Mouse (Mus musculus): ENCODE measurements around the gene Casc4.
"Not testable (repeated sequence)": the region's sequence is repeated elsewhere in the genome, so short reads cannot be mapped to it uniquely, and the experiment has no call there.

The Casc4 gene

GRCm38 (mm10) chr2:121916047-121916970, 49.5 kb downstream of the Casc4 start:
- no peak for DNase-seq (ENCODE audit: extremely low spot score)

DNA sequence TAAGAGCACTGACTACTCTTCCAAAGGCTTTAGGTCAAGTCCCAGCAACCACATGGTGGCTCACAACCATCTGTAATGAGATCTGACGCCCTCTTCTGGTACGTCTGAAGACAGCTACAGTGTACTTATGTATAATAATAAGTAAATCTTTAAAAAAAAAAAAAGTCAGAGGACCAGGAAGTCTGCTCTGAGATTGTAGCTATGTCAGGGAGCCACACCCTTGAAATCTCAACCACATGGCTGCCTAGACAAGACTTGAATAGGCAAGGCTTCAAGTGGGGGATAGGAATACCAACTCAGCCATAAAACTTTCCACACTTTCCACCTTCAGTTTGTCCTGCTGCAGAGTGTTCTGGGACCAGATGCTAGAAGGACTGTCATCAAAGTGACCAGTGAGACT, 70.9 kb downstream of the Casc4 start:
- DNase-seq (ENCODE audit: extremely low spot score) = not testable (repeated sequence)

DNA sequence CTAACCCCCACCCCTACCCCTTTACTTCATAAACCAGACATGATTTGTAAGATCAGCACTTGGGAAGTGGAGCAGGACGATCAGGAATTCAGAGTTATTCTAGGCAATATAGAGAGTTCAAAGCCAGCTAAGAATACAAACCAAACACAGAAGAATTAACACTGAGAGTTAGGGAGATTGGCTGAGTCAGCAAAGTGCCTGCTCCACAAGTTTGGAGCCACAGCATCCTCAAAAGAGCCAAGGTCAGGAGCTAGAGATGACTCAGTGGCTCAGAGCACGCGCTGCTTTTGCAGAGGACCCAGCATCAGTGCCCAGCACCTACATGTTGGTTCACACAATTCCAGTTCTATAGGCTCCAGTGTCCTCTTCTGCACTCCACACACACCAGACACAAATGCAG, 76.6 kb downstream of the Casc4 start:
- DNase-seq (ENCODE audit: extremely low spot score) = no peak

DNA sequence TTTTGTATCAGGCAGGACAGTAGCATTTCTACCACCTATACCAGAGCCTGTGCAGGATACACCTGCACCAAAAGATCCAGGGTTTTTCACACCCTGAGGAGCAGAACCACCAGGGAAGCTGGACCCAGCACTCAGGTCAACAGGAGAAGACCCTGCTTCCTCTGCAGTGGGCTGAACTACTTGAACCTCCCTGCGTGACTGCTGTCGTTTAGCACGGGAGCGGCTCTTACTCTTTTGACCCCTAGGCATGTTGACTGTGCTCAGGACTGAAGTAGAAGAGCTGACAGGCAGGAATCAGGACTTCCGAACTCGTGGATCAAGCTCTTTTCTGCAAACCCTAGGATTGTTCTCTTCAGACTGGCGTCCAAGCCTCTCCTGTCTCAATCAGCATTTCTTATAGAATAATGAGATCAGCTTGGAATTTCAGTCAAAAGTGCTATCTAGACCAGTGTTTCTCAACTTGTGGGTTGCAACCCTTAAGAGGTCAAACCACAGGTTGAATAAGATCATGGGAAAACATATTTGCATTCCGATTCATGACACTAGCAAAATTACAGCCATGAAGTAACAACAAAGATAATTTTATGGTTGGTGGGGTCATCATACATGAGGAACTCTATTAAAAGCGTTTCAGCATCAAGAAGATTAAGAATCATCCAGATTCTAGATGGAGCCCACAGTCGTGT, 88.3 kb downstream of the Casc4 start:
- DNase-seq (ENCODE audit: extremely low spot score) = peak; percentile 29

DNA sequence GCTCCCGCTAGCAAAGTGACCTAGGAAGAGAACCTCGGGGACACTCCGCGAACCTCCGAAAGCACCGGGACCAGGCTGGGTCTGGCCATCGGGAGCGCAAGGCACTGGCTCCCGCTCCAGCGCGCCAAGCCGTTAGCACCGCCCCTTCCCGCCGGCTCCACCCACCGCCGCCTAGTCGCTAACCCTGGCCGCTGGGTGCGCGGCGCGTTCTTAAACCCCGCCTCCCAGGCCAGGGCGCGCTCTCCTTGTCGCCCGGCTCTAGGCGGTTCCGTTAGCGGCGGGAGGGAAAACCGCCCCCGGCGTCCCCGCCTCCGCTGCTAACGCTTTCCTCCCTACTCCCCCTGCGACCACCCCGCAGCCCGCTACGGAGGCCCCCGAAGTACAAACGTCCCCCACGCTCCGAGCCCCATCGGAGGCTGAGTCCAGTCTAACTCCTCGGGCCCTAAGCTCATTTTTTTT, 89.0 kb downstream of the Casc4 start, which contains the start of the genes Ctdspl2 and Mageb3:
Gene Ctdspl2 (plus strand): TSS at position 237 of the 459 bp plus-strand sequence.
Gene Mageb3 (minus strand): TSS at position 328 of the 459 bp plus-strand sequence.
- DNase-seq (ENCODE audit: extremely low spot score) = peak; percentile 95

DNA sequence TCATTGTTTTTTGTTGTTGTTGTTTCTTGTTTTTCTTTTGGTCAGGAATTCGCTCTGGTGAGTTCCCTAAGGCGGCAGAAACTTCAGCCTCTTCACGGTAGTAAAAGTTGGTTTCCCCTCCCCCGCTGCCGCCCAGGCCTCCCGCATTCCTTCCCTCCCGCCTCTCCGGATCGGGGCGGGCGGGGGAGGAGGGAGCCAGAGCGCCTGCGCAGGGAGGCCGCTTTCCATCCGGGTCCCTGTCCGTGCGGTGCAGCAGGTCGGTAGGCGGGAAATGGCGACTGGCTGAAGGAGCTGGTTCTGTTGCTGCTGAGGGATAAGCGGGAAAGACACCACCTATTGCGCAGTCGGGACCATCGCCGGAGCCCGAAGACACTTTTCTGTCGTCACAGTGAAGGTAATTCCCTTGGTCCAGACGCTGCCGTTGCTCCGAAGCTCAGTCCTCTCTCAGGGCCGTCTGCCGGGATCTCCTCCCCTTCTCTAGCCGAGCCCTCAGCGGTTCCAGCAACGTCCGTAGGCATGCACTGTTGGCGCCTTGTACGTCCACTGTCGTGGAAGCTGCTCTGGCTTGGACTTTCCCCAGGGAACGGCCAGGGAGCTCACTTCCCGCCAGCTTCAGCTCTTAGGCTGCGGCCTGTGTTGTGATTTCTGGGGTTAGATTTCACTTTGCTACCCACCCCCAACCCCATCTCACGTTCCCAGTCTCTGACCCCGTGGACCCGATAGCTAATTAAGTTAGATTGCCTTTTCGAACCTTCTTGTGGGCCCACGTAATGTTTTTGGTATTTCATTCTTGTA, 89.7 kb downstream of the Casc4 start:
- peak; percentile 97 for DNase-seq (ENCODE audit: extremely low spot score)

DNA sequence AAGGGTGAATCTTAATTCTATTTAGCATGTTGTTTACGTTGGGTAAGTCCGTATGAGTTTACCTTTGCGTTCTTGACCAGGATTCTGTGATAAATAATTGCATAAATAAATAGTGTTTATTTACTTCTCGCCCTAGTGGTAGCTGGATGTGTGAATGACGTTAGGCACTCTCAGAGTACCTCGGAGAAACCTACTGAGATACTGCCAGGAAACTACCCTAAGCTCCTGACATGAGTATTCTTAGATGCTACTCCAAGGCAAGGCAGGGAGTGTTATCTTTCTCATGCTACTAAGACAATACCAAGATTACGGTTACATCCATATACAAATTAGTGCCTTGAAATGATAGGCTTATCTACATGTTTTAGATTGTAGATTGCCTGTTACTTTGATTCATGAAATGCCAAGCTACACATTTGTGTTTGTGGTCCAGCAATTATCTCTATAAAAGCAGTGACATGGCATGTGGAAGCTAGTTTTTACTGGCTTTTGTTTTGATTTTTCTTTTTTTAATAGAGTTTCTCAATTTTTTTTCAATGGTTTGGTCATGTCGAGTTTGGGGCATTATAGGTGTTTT, 90.5 kb downstream of the Casc4 start:
- no peak for DNase-seq (ENCODE audit: extremely low spot score)
